Mouse (Mus musculus): ENCODE data around the gene Clec4a3.
"Not testable (repeated sequence)": the region's sequence is repeated elsewhere in the genome, so short reads cannot be mapped to it uniquely, and the experiment has no call there.

Clec4a3 gene

DNA sequence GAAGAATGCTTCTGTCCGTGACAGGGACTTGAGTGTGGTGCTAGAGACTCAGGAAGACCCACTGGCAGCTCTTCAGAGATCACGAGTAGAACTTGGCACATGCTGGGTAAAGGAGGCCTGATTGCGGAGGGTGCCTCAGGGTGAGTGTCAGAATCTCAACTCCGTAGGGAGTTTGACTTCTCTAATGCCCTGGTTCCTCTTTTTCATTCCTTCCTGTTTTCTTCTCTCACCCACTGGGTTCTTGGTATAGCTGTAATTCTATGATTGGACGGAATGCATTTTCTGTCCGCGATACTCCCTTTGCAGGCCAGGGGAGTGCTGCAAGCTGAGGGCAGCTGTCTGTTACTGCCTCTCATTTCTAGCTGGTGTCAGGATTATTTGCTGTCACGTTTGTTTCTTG lies at the start of gene Clec4a3:
TSS of gene Clec4a3 (plus strand) at position 115 of the 400 bp plus-strand sequence.
- DNase-seq, result peak; percentile 7

- DNase-seq, result no peak
Observed at GRCm38 (mm10) chr6:122919922-122920321, 32.4 kb upstream of the Clec4a3 start.

DNA sequence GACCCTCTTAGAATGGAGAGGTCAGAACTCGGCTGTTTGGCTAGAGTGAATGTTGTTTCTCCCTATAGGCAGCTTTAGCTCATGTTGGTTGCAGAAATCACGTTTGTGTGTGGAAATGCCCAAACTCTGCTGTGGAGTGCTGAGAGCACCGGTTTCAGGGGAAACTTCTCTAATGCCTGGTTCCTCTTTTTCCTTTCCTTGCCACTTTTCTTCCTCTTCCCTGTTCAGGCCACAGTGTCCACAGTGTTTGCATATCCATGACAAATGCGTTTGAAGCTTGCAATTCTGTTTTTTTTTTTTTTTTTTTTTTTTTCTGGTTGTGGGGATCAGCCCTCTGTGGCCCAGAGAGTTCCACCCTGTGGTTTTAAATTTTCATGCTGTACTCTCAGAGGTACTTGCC lies 30.9 kb upstream of the Clec4a3 start, which contains the start of gene Clec4a1:
TSS of gene Clec4a1 (plus strand) at position 398 of the 400 bp plus-strand sequence.
- no peak for DNase-seq

- no peak for DNase-seq
Observed at GRCm38 (mm10) chr6:122934845-122935244, 17.5 kb upstream of the Clec4a3 start.

GRCm38 (mm10) chr6:122939618-122940017 lies 12.7 kb upstream of the Clec4a3 start:
- DNase-seq, result no peak

GRCm38 (mm10) chr6:122946760-122947159 lies 5.6 kb upstream of the Clec4a3 start:
- DNase-seq, result no peak

GRCm38 (mm10) chr6:122964562-122964961 lies 12.2 kb downstream of the Clec4a3 start:
- no peak for DNase-seq

- DNase-seq, result no peak
Observed at GRCm38 (mm10) chr6:122969048-122969447, 16.7 kb downstream of the Clec4a3 start.

- no peak for DNase-seq
Observed at GRCm38 (mm10) chr6:122989876-122990437, 37.6 kb downstream of the Clec4a3 start, which contains the start of gene Clec4a4. Clec4a4 (plus strand) TSS chr6:122990367.

- DNase-seq, result not testable (repeated sequence)
Observed at GRCm38 (mm10) chr6:123004696-123005095, 52.4 kb downstream of the Clec4a3 start.

DNA sequence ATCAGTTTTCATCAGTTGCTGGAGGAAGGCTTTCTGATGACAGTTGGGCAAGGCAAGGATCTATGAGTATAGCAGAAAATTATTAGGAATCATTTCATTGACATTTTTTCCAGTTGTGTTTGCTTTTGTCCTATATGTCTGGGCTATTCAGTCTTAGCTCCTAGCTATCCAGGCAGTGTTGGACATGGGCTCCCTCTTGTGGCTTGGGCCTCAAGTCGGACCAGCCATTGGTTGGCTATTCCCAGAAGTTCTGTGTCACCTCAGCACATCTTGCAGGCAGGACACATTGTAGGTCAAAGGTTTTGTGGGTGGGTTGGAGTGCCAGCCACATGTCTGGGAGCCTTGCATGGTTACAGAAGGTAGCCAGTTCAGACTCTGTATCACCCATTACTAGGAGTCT lies 53.3 kb downstream of the Clec4a3 start:
- DNase-seq, result no peak
